Mouse (Mus musculus): Measurements from ENCODE around the gene Cit.

- TF ChIP-seq CTCF (IDR thresholded peaks at IDR 0.05) (no peak), EP300 (IDR thresholded peaks at IDR 0.05) (no peak)
These were observed 178.8 kb downstream of the Cit start for GRCm38 (mm10) chr5:116023821-116024284.
